Mouse (Mus musculus) adrenal gland, postnatal 36 days (tissue): Measurements from ENCODE around the gene Gm17571. TPM values are rescaled to one million over a fixed set of nuclear protein-coding genes. Genes with fewer than 3 reads are reported as not detected.

ENCODE experiments used
- DNase-seq, 2 experiments: peaks; one replicate each; pipeline ENCODE4 v3.0.0; 2021; ENCODE audit warnings: mixed read lengths in 1 of 2
- total RNA-seq, 2 experiments: library from RNA; stranded (reverse); gene quantifications; 2 replicates each; pipeline ENCODE4 v1.2.3; 2021

Gm17571 gene
- total RNA-seq, 2 experiments from 2014 or later, result not detected

GRCm38 (mm10) chr9:13455231-13455630, 8.7 kb upstream of the Gm17571 start:
- DNase-seq, result no peak

GRCm38 (mm10) chr9:13454651-13455123, 8.1 kb upstream of the Gm17571 start:
- DNase-seq, result no peak

GRCm38 (mm10) chr9:13448716-13449115, 2.2 kb upstream of the Gm17571 start:
- DNase-seq, result no peak

GRCm38 (mm10) chr9:13446236-13446635, 317 bp downstream of the Gm17571 start:
- no peak for DNase-seq

- DNase-seq, result no peak
These were observed 2.9 kb downstream of the Gm17571 start for GRCm38 (mm10) chr9:13443484-13444211.

- peak; percentile 48 to 51 for DNase-seq
These were observed 4.4 kb downstream of the Gm17571 start for GRCm38 (mm10) chr9:13442012-13442735.

GRCm38 (mm10) chr9:13440911-13441310, 5.6 kb downstream of the Gm17571 start:
- no peak for DNase-seq

GRCm38 (mm10) chr9:13433501-13434090, 13.0 kb downstream of the Gm17571 start:
- peak; percentile 70 to 76 for DNase-seq

GRCm38 (mm10) chr9:13431646-13432045, 14.9 kb downstream of the Gm17571 start:
- DNase-seq, result no peak

- DNase-seq, result no peak
These were observed 15.8 kb downstream of the Gm17571 start for GRCm38 (mm10) chr9:13430744-13431143.

GRCm38 (mm10) chr9:13430302-13430701, 16.3 kb downstream of the Gm17571 start:
- no peak for DNase-seq

- DNase-seq, result no peak
These were observed 17.0 kb downstream of the Gm17571 start for GRCm38 (mm10) chr9:13429477-13430125.

- peak; percentile 70 to 80 for DNase-seq
These were observed 21.3 kb downstream of the Gm17571 start for GRCm38 (mm10) chr9:13425031-13425940.

- DNase-seq, result no peak
These were observed 32.3 kb downstream of the Gm17571 start for GRCm38 (mm10) chr9:13414230-13414766.

Other genes starting within 250 kb of the Gm17571 start
- gene Jrkl, start 200.9 kb downstream of the Gm17571 start, total RNA-seq, result 1 to 10 TPM; 6.3 to 8.8 TPM
- 10 to 100 TPM; 13.8 to 14.5 TPM for gene Ccdc82, start 199.8 kb downstream of the Gm17571 start, total RNA-seq
- 1 to 10 TPM; 5.9 to 7.4 TPM for gene Maml2, start 148.8 kb downstream of the Gm17571 start, total RNA-seq